Mouse (Mus musculus): Measurements from ENCODE around the gene Zfp408. TPM values are rescaled to one million over a fixed set of nuclear protein-coding genes. Genes with fewer than 3 reads are reported as not detected.

Zfp408 gene
- polyA plus RNA-seq, 1 experiment from 2014 or later, result 14.3 TPM

DNA sequence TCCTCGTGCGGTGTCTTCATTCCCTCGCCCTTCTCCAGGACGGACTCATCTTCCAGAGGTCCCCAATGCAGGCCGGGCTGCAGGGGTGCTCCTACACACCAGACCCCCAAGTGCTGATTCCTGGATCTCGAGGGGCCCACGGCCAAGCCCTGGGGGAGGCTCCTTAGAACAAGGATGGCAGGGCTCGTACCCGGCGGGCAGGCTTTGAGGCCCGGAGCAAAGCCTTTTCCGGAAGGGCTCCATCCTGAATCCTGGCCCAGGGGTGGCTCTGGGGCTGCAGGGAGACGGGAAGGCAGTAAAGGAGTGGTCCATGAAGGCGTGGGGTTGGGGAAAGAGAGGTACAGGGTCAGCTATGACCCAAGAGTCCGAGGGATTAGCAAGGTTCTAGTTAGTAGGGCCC, 439 bp downstream of the Zfp408 start:
- H3K36me3 ChIP-seq, result peaks cover 54% of the 10 kb centered on the region
- ATAC-seq (ENCODE audit: insufficient number of reproducible peaks, insufficient read depth, low FRiP score, low TSS enrichment, low read depth), result no peak
- WGBS, result 2% methylated on average over 15 of the region's 15 CpGs

DNA sequence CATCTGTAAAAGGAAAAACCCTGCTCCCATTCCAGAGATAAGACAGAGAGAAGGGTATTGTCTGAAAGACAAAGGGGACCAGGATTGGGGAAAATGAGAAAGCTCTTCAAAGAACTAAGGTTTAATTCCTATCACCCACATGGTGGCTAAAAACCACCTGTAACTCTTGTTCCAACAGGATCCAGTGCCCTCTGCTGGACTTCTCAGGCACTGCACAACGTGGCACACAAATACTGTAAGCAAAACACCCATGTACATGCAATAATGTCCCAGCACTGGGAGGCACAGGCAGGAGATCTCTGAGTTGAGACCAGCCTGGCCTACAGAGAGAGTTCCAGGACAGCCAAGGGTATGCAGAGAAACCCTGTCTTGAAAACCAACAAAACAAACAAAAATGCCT, 2.9 kb downstream of the Zfp408 start:
- Histone ChIP-seq H3K4me1 (peaks cover 20% of the 10 kb centered on the region), H3K27ac (no peak overlapping the region), H3K4me2 (no peak overlapping the region), H3K4me3 (no peak overlapping the region), H3K36me3 (peaks cover 61% of the 10 kb centered on the region), H3K9me3 (no peaks in the 10 kb centered on the region), H3K9ac (no peak overlapping the region), H3K27me3 (no peaks in the 10 kb centered on the region)
- ATAC-seq (ENCODE audit: insufficient number of reproducible peaks, insufficient read depth, low FRiP score, low TSS enrichment, low read depth), result no peak
- 29% methylated on average over 1 of the region's 1 CpGs for WGBS

More for the DNA sequence above, 439 bp downstream of the Zfp408 start:
- Histone ChIP-seq H3K9me3 (no peaks in the 10 kb centered on the region), H3K4me2 (peak overlapping the region; percentile 94), H3K27ac (peak overlapping the region; percentile 94), H3K4me1 (peaks cover 22% of the 10 kb centered on the region), H3K27me3 (no peaks in the 10 kb centered on the region), H3K9ac (peak overlapping the region; percentile 94), H3K4me3 (peak overlapping the region; percentile 86)

DNA sequence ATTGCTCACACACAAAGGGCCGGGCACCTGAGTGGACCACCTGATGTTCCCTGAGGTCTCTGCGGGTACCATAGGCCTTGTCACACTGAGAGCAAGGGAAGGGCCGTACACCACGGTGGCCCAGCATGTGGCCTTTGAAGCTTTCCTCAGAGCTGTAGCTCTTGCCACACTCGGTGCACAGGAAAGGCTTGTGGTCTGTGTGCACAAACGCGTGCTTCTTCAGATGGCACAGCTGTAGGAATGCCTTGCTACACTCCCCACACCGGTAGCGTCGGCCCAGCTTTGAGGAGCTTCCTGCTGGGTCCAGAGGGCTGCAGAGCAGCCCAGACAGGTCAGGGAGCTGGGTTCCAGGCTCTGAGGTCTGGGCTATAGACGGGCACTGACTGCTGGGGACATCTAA, 3.8 kb downstream of the Zfp408 start:
- peaks cover 14% of the 10 kb centered on the region for H3K4me1 ChIP-seq
- H3K9me3 ChIP-seq, result no peaks in the 10 kb centered on the region
- no peaks in the 10 kb centered on the region for H3K27me3 ChIP-seq
- H3K36me3 ChIP-seq, result peaks cover 61% of the 10 kb centered on the region
- no peak overlapping the region for H3K9ac ChIP-seq
- H3K27ac ChIP-seq, result no peak overlapping the region
- no peak overlapping the region for H3K4me2 ChIP-seq
- H3K4me3 ChIP-seq, result no peak overlapping the region
- ATAC-seq (ENCODE audit: insufficient number of reproducible peaks, insufficient read depth, low FRiP score, low TSS enrichment, low read depth), result no peak
- WGBS, result 95% methylated on average over 11 of the region's 11 CpGs

DNA sequence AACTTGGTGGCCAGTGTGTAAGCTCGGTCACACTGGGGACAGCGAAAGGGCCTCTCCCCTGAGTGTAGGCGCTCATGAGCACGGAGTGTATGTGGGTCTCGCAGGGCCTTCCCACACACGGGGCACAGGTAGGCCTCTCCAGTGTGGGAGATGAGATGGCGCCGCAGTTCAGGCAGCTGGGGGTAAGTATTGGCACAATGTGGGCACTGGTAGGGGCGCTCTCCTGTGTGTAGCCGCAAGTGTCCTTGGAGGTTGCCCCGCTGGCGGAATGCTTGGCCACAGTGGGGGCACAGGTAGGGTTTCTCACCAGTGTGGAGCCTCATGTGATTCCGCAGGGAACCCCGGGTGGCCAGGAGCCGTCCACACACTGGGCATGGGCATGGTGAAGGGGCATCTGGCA, 4.2 kb downstream of the Zfp408 start:
- WGBS, result 97% methylated on average over 15 of the region's 15 CpGs
- Histone ChIP-seq H3K27me3 (no peaks in the 10 kb centered on the region), H3K4me1 (peaks cover 11% of the 10 kb centered on the region), H3K4me2 (no peak overlapping the region), H3K9ac (no peak overlapping the region), H3K9me3 (no peaks in the 10 kb centered on the region), H3K4me3 (no peak overlapping the region), H3K36me3 (peaks cover 61% of the 10 kb centered on the region), H3K27ac (no peak overlapping the region)
- no peak for ATAC-seq (ENCODE audit: insufficient number of reproducible peaks, insufficient read depth, low FRiP score, low TSS enrichment, low read depth)

DNA sequence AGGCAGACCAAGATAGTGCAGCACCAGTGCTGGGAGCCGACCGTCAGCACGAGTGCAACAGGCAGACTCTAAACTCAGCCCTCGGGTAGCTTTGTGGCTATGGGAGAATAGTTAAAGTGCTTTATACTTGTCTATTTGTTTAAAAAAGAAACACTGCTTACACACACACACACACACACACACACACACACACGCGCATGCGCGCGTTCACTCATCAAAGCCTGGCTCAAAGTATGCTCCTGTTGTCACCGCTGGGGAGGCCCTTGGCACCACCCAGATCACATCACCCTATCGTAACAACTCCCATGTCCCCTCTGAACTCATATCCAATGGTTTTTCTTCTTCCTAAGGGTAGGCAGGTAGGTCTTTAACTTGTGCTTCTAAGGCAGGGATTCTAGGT, 5.6 kb downstream of the Zfp408 start:
- Histone ChIP-seq H3K4me1 (peaks cover 11% of the 10 kb centered on the region), H3K4me3 (no peak overlapping the region), H3K27ac (no peak overlapping the region), H3K9ac (no peak overlapping the region), H3K36me3 (peaks cover 61% of the 10 kb centered on the region), H3K4me2 (no peak overlapping the region), H3K9me3 (no peaks in the 10 kb centered on the region), H3K27me3 (no peaks in the 10 kb centered on the region)
- WGBS, result 93% methylated on average over 11 of the region's 11 CpGs
- ATAC-seq (ENCODE audit: insufficient number of reproducible peaks, insufficient read depth, low FRiP score, low TSS enrichment, low read depth), result no peak

DNA sequence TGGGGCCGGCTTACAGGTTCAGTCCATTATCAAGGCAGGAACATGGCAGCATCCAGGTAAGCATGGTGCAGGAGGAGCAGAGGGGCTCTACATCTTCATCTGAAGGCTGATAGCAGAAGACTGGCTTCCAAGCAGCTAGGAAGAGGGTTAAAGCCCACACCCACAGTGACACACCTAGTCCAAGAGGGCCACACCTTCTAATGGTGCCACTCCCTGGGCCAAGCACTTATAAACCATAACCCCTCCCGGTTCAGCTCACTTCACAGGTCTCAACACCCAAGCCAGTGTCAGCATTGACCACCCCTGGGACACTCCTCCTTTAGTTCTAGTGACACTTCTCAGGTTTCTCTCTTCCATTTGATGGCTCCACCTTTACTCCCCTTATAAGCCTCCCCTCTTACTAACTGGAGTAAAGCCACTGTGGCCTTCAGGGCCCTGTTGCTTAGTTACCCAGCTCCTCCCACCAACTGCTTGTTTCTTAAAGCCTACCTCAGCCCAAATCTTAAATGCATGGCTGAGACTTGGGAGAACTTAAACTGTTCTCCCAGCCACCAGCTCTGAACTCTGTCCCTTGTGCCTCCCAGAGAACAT, 6.7 kb downstream of the Zfp408 start:
- Histone ChIP-seq H3K36me3 (peaks cover 59% of the 10 kb centered on the region), H3K9ac (no peak overlapping the region), H3K27me3 (no peaks in the 10 kb centered on the region), H3K27ac (no peak overlapping the region), H3K4me1 (0 out of 2 replicates have a peak, but pooled peaks cover 1% of the 10 kb centered on the region), H3K4me2 (no peak overlapping the region), H3K9me3 (no peaks in the 10 kb centered on the region), H3K4me3 (no peak overlapping the region)
- 87% methylated on average over 2 of the region's 2 CpGs for whole genome bisulfite sequencing
- no peak for ATAC-seq (ENCODE audit: insufficient number of reproducible peaks, insufficient read depth, low FRiP score, low TSS enrichment, low read depth)

DNA sequence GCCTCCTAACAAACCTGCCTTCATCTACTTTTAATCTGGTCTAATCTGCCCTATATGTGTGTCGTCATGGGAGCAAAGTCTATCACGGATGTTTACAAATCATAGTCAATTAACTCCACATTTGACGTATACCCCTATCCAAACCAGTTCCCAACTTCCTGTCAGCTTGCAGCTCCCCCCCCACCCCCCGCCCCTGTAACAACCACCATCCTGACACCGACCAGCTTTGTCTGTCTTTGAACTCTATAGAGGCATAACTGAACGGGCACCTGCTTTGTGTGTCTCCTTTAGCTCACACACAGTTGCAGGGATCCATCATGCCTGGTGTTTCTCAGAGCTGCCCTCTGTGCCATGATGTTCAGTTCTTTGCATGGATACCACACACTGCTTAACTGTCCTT, 10.7 kb downstream of the Zfp408 start:
- no peak overlapping the region for H3K4me2 ChIP-seq
- H3K27me3 ChIP-seq, result no peaks in the 10 kb centered on the region
- H3K27ac ChIP-seq, result no peak overlapping the region
- H3K36me3 ChIP-seq, result peaks cover 19% of the 10 kb centered on the region
- H3K4me3 ChIP-seq, result no peak overlapping the region
- WGBS, result 61% methylated on average over 6 of the region's 6 CpGs
- no peak for ATAC-seq (ENCODE audit: insufficient number of reproducible peaks, insufficient read depth, low FRiP score, low TSS enrichment, low read depth)
- H3K9ac ChIP-seq, result no peak overlapping the region
- H3K4me1 ChIP-seq, result no peaks in the 10 kb centered on the region
- H3K9me3 ChIP-seq, result no peaks in the 10 kb centered on the region

DNA sequence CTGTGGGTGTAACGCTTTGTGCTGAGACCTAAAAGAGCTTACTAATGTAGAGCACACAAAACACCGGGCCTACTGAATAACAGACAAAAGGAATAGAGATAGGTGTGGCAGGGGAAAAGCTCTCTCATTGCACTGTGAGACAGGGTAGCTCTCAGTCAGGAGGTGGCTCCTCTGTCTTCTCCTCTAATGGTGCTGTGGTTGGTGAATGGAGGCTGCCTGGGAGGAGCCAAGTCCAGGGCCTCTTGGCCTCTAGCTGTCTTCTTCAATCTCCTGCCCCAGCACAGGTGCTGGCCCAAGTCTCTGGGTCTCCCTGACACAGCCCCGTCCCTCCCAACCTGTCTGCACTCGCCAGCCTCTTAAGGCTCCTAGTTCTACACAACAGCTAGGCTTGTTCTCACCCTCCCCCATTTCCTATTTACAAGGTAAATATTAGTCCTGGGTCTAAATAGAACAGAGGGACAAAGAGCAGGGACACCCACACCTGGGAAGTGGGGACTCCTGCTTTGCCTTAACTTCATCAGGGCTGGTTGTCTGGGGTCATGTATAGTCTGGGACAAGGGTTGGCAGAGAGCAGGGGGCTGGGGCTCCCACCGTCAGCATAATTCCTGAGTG, 12.8 kb downstream of the Zfp408 start:
- Histone ChIP-seq H3K36me3 (no peaks in the 10 kb centered on the region; the same call in 1 of the 2 replicates), H3K4me3 (no peak overlapping the region), H3K27ac (no peak overlapping the region), H3K4me1 (no peaks in the 10 kb centered on the region), H3K9ac (no peak overlapping the region), H3K27me3 (no peaks in the 10 kb centered on the region), H3K9me3 (no peaks in the 10 kb centered on the region), H3K4me2 (no peak overlapping the region)
- WGBS, result 81% methylated on average over 5 of the region's 5 CpGs
- ATAC-seq (ENCODE audit: insufficient number of reproducible peaks, insufficient read depth, low FRiP score, low TSS enrichment, low read depth), result no peak

DNA sequence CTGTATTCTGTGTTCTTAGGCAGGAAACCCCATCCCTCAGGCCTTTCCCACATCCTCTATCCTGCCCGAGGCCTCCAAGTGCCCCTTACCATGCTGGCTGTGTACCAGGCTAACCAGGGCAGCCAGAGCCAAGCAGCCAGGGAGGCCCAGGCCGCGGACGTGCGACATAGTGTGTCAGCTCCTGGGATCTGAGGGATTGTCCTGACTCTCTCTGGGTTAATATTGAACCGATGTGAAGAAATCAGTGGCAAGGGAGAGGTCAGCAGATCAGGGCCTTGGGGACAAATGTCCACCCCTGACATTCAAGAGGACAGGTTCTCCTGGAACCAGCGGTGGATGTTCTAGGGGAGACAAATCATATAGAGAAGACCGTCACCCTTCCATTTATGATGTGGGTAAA, 13.4 kb downstream of the Zfp408 start, which contains the start of gene F2:
Gene F2 (minus strand): TSS at position 186 of the 400 bp plus-strand sequence.
- Histone ChIP-seq H3K4me3 (no peak within 1 kb of the TSS), H3K27ac (no peak within 1 kb of the TSS), H3K9me3 (no peaks in the 10 kb centered on the region), H3K9ac (no peak within 1 kb of the TSS), H3K27me3 (no peaks in the 10 kb centered on the region), H3K4me2 (no peak within 1 kb of the TSS), H3K4me1 (no peaks in the 10 kb centered on the region), H3K36me3 (no peaks in the 10 kb centered on the region)
- WGBS, result 88% methylated on average over 8 of the region's 8 CpGs
- ATAC-seq (ENCODE audit: insufficient number of reproducible peaks, insufficient read depth, low FRiP score, low TSS enrichment, low read depth), result no peak

DNA sequence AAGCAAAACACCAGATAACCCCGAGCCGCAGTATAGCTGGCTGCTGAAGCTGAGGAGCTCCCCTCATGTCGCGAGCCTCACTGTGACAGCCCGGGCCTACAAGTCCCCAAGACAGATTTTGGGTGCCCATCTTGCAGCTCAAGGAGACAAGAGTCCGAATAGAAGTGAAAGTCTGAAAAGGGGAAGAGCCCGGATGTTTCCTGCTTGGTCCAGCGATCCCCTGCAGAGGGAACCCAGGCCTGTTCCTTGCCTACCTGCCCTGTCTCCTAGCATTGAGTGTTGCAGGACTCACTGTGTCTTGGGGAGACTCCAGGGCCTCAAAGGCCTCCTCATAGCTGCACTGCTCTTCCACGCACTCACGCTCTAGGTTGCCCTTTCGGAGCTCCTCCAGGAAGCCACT, 14.1 kb downstream of the Zfp408 start:
- Histone ChIP-seq H3K9me3 (no peaks in the 10 kb centered on the region), H3K9ac (no peak overlapping the region), H3K36me3 (no peaks in the 10 kb centered on the region), H3K4me1 (no peaks in the 10 kb centered on the region), H3K27ac (no peak overlapping the region), H3K4me2 (no peak overlapping the region), H3K27me3 (no peaks in the 10 kb centered on the region), H3K4me3 (no peak overlapping the region)
- 89% methylated on average over 11 of the region's 11 CpGs for WGBS
- no peak for ATAC-seq (ENCODE audit: insufficient number of reproducible peaks, insufficient read depth, low FRiP score, low TSS enrichment, low read depth)

DNA sequence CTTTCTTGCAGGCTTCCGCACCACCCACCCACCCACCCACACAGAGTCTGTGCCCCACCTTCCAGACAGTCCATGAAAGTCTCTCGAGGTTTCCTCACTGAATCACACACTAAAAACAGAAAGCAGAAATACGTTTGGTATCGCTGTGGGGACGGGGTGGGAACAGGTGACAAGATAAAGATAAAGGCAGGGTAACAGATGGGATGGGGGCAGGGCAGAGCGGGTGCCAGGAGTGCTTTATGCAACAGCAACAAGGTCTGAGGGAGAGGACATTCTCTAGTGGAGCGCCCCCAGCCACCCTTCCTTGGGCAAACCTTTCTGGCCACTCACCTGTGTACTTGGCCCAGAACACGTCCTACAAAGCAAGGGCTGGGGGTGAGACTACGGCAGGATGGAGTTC, 14.8 kb downstream of the Zfp408 start:
- no peaks in the 10 kb centered on the region for H3K4me1 ChIP-seq
- H3K9me3 ChIP-seq, result no peaks in the 10 kb centered on the region
- no peak overlapping the region for H3K27ac ChIP-seq
- no peak overlapping the region for H3K9ac ChIP-seq
- ATAC-seq (ENCODE audit: insufficient number of reproducible peaks, insufficient read depth, low FRiP score, low TSS enrichment, low read depth), result no peak
- H3K36me3 ChIP-seq, result no peaks in the 10 kb centered on the region
- 82% methylated on average over 9 of the region's 9 CpGs for WGBS
- H3K27me3 ChIP-seq, result no peaks in the 10 kb centered on the region
- no peak overlapping the region for H3K4me2 ChIP-seq
- no peak overlapping the region for H3K4me3 ChIP-seq

DNA sequence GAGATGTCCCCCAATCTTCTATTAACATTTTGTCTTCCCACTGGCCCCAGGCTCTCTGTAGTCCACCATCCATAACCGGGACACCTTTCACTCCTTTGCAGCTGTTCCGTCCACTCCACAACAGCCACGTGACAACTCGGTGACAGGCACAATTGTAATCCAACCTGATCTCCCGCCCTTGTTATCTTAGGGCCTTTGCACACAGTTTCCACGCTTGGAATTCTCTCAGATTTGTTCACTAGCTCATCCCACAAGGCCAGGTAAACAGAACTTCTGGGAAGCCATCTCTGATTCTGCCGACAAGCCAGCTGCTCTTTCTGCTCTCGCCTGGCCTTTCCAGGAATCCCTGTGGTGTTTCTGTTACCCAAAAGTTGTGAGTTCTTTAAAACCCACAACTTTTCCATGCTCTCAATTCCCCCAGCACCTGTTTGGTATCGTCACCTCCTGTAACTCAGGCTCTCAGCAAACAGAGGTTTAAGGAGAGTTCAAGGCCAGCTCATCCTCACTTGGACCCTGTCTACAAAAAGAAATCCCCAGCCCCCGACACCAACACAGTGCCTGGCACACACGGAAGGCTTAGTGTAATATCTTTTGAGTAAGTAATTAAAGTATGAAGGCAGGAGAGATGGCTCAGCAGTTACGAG, 16.1 kb downstream of the Zfp408 start:
- H3K4me3 ChIP-seq, result no peak overlapping the region
- no peak overlapping the region for H3K4me2 ChIP-seq
- no peaks in the 10 kb centered on the region for H3K36me3 ChIP-seq
- H3K27me3 ChIP-seq, result no peaks in the 10 kb centered on the region
- H3K9ac ChIP-seq, result no peak overlapping the region
- no peaks in the 10 kb centered on the region for H3K9me3 ChIP-seq
- no peak overlapping the region for H3K27ac ChIP-seq
- no peaks in the 10 kb centered on the region for H3K4me1 ChIP-seq
- WGBS, result 79% methylated on average over 12 of the region's 12 CpGs
- ATAC-seq (ENCODE audit: insufficient number of reproducible peaks, insufficient read depth, low FRiP score, low TSS enrichment, low read depth), result no peak

All from embryonic facial prominence, embryonic 13.5 days (tissue).